Mouse (Mus musculus): ENCODE data around the gene Syde2. TPM values are rescaled to one million over a fixed set of nuclear protein-coding genes. Genes with fewer than 3 reads are reported as not detected.
"Not testable (repeated sequence)": the region's sequence is repeated elsewhere in the genome, so short reads cannot be mapped to it uniquely, and the experiment has no call there.

Syde2 gene
- polyA plus RNA-seq, 1 experiment from 2014 or later: 7.5 TPM

- ATAC-seq (ENCODE audit: insufficient number of reproducible peaks, low FRiP score): no peak
- no peaks in the 10 kb centered on the region for H3K9me3 ChIP-seq (replicated peaks)
- no peak overlapping the region for H3K27ac ChIP-seq (ENCODE audit: poor library complexity, severe bottlenecking)
- no peaks in the 10 kb centered on the region for H3K27me3 ChIP-seq (replicated peaks)
- WGBS: 29% methylated on average over 5 of the region's 5 CpGs
- no peak overlapping the region; the same call in 1 of the 2 replicates for H3K9ac ChIP-seq
- H3K36me3 ChIP-seq: no peaks in the 10 kb centered on the region
- peaks cover 47% of the 10 kb centered on the region for H3K4me1 ChIP-seq (replicated peaks)
- H3K4me3 ChIP-seq: peak overlapping the region; percentile 21; the same call in 1 of the 2 replicates
- H3K4me2 ChIP-seq: peak overlapping the region; percentile 61
These were observed 36.9 kb upstream of the Syde2 start for GRCm38 (mm10) chr3:145950815-145951130.

GRCm38 (mm10) chr3:145951287-145952165, 36.1 kb upstream of the Syde2 start:
- peaks cover 40% of the 10 kb centered on the region for H3K4me1 ChIP-seq (replicated peaks)
- no peaks in the 10 kb centered on the region for H3K27me3 ChIP-seq (replicated peaks)
- no peak for ATAC-seq (ENCODE audit: insufficient number of reproducible peaks, low FRiP score)
- no peaks in the 10 kb centered on the region for H3K9me3 ChIP-seq (replicated peaks)
- no peak overlapping the region for H3K4me2 ChIP-seq
- no peaks in the 10 kb centered on the region for H3K36me3 ChIP-seq
- WGBS: 50% methylated on average over 17 of the region's 17 CpGs
- no peak overlapping the region for H3K9ac ChIP-seq
- no peak overlapping the region for H3K4me3 ChIP-seq
- H3K27ac ChIP-seq (ENCODE audit: poor library complexity, severe bottlenecking): no peak overlapping the region

GRCm38 (mm10) chr3:145952945-145953344, 34.7 kb upstream of the Syde2 start:
- no peak for ATAC-seq (ENCODE audit: insufficient number of reproducible peaks, low FRiP score)
- no peak overlapping the region for H3K4me2 ChIP-seq
- 6% methylated on average over 7 of the region's 7 CpGs for WGBS
- H3K27ac ChIP-seq (ENCODE audit: poor library complexity, severe bottlenecking): peak overlapping the region; percentile 2; the same call in 1 of the 2 replicates
- H3K36me3 ChIP-seq: no peaks in the 10 kb centered on the region
- no peaks in the 10 kb centered on the region for H3K27me3 ChIP-seq (replicated peaks)
- no peak overlapping the region for H3K4me3 ChIP-seq
- H3K4me1 ChIP-seq (replicated peaks): peaks cover 29% of the 10 kb centered on the region
- no peaks in the 10 kb centered on the region; the same call in 1 of the 2 replicates for H3K9me3 ChIP-seq (replicated peaks)
- no peak overlapping the region for H3K9ac ChIP-seq

GRCm38 (mm10) chr3:145953411-145953810, 34.3 kb upstream of the Syde2 start:
- no peak overlapping the region for H3K9ac ChIP-seq
- ATAC-seq (ENCODE audit: insufficient number of reproducible peaks, low FRiP score): no peak

GRCm38 (mm10) chr3:145959824-145960223, 27.8 kb upstream of the Syde2 start:
- Histone ChIP-seq H3K27ac (ENCODE audit: poor library complexity, severe bottlenecking) (no peak overlapping the region; the same call in 1 of the 2 replicates), H3K36me3 (no peaks in the 10 kb centered on the region), H3K9ac (no peak overlapping the region), H3K4me2 (no peak overlapping the region), H3K4me1 (replicated peaks) (peaks cover 28% of the 10 kb centered on the region), H3K9me3 (replicated peaks) (peaks cover 8% of the 10 kb centered on the region; the same call in 1 of the 2 replicates), H3K27me3 (replicated peaks) (no peaks in the 10 kb centered on the region), H3K4me3 (no peak overlapping the region)
- 29% methylated on average over 1 of the region's 1 CpGs for WGBS
- ATAC-seq (ENCODE audit: insufficient number of reproducible peaks, low FRiP score): no peak

More at GRCm38 (mm10) chr3:145953411-145953810, 34.3 kb upstream of the Syde2 start:
- Histone ChIP-seq H3K4me2 (no peak overlapping the region), H3K4me1 (replicated peaks) (peaks cover 29% of the 10 kb centered on the region), H3K9me3 (replicated peaks) (peaks cover 4% of the 10 kb centered on the region; the same call in 1 of the 2 replicates), H3K36me3 (no peaks in the 10 kb centered on the region), H3K27me3 (replicated peaks) (no peaks in the 10 kb centered on the region), H3K27ac (ENCODE audit: poor library complexity, severe bottlenecking) (no peak overlapping the region), H3K4me3 (no peak overlapping the region)
- 80% methylated on average over 2 of the region's 2 CpGs for WGBS

GRCm38 (mm10) chr3:145962411-145962810, 25.3 kb upstream of the Syde2 start:
- H3K36me3 ChIP-seq: no peaks in the 10 kb centered on the region
- no peaks in the 10 kb centered on the region for H3K27me3 ChIP-seq (replicated peaks)
- H3K9me3 ChIP-seq (replicated peaks): peaks cover 8% of the 10 kb centered on the region; the same call in 1 of the 2 replicates
- no peak for ATAC-seq (ENCODE audit: insufficient number of reproducible peaks, low FRiP score)
- peak overlapping the region; percentile 55; the same call in 1 of the 2 replicates for H3K9ac ChIP-seq
- WGBS: 38% methylated on average over 9 of the region's 9 CpGs
- H3K27ac ChIP-seq (ENCODE audit: poor library complexity, severe bottlenecking): peak overlapping the region; percentile 98
- peaks cover 43% of the 10 kb centered on the region for H3K4me1 ChIP-seq (replicated peaks)
- 0 out of 2 replicates have a peak overlapping the region, but pooled peaks have one; percentile 57 for H3K4me2 ChIP-seq
- H3K4me3 ChIP-seq: no peak overlapping the region

GRCm38 (mm10) chr3:145963101-145964017, 24.3 kb upstream of the Syde2 start:
- Histone ChIP-seq H3K4me2 (peak overlapping the region; percentile 57), H3K27me3 (replicated peaks) (no peaks in the 10 kb centered on the region), H3K36me3 (no peaks in the 10 kb centered on the region), H3K9me3 (replicated peaks) (peaks cover 4% of the 10 kb centered on the region; the same call in 1 of the 2 replicates), H3K9ac (peak overlapping the region; percentile 55), H3K4me3 (no peak overlapping the region; the same call in 1 of the 2 replicates), H3K4me1 (replicated peaks) (peaks cover 43% of the 10 kb centered on the region), H3K27ac (ENCODE audit: poor library complexity, severe bottlenecking) (peak overlapping the region; percentile 98)
- WGBS: 12% methylated on average over 31 of the region's 31 CpGs
- peak; percentile 30; the same call in 1 of the 2 replicates for ATAC-seq (ENCODE audit: insufficient number of reproducible peaks, low FRiP score)

GRCm38 (mm10) chr3:145964018-145964387, 23.7 kb upstream of the Syde2 start:
- no peaks in the 10 kb centered on the region; the same call in 1 of the 2 replicates for H3K9me3 ChIP-seq (replicated peaks)
- H3K36me3 ChIP-seq: no peaks in the 10 kb centered on the region
- no peaks in the 10 kb centered on the region for H3K27me3 ChIP-seq (replicated peaks)
- H3K4me3 ChIP-seq: no peak overlapping the region
- H3K4me2 ChIP-seq: peak overlapping the region; percentile 57
- ATAC-seq (ENCODE audit: insufficient number of reproducible peaks, low FRiP score): peak; percentile 43; the same call in 1 of the 2 replicates
- peak overlapping the region; percentile 55; the same call in 1 of the 2 replicates for H3K9ac ChIP-seq
- H3K27ac ChIP-seq (ENCODE audit: poor library complexity, severe bottlenecking): peak overlapping the region; percentile 98
- WGBS: 12% methylated on average over 10 of the region's 10 CpGs
- H3K4me1 ChIP-seq (replicated peaks): peaks cover 47% of the 10 kb centered on the region

GRCm38 (mm10) chr3:145964473-145964872, 23.2 kb upstream of the Syde2 start:
- WGBS: 1% methylated on average over 10 of the region's 10 CpGs
- peaks cover 51% of the 10 kb centered on the region for H3K4me1 ChIP-seq (replicated peaks)
- H3K27ac ChIP-seq (ENCODE audit: poor library complexity, severe bottlenecking): peak overlapping the region; percentile 98
- peak overlapping the region; percentile 14 for H3K4me3 ChIP-seq
- no peaks in the 10 kb centered on the region; the same call in 1 of the 2 replicates for H3K9me3 ChIP-seq (replicated peaks)
- ATAC-seq (ENCODE audit: insufficient number of reproducible peaks, low FRiP score): peak; percentile 81
- H3K36me3 ChIP-seq: no peaks in the 10 kb centered on the region
- H3K4me2 ChIP-seq: peak overlapping the region; percentile 49
- H3K9ac ChIP-seq: no peak overlapping the region
- H3K27me3 ChIP-seq (replicated peaks): no peaks in the 10 kb centered on the region

- Histone ChIP-seq H3K27ac (ENCODE audit: poor library complexity, severe bottlenecking) (peak overlapping the region; percentile 98), H3K4me1 (replicated peaks) (peaks cover 47% of the 10 kb centered on the region)
- H3K36me3 ChIP-seq; H3K4me3 ChIP-seq; H3K9ac ChIP-seq; H3K9me3 ChIP-seq (replicated peaks); H3K27me3 ChIP-seq (replicated peaks); H3K4me2 ChIP-seq; ATAC-seq (ENCODE audit: insufficient number of reproducible peaks, low FRiP score): not testable (repeated sequence)
- 73% methylated on average over 3 of the region's 3 CpGs for WGBS
These were observed 22.1 kb upstream of the Syde2 start for GRCm38 (mm10) chr3:145965583-145965982.
